Mouse (Mus musculus) ES-Bruce4 (cell line): ENCODE results near the gene Tmem218. TPM values are rescaled to one million over a fixed set of nuclear protein-coding genes. Genes with fewer than 3 reads are reported as not detected.

Source experiments
- H3K27ac ChIP-seq: 2 replicates; pipeline ENCODE4 v1.5.1; 2012; ENCODE audit warnings: low read length, inconsistent platforms; ENCODE audit not compliant: insufficient read depth
- H3K27me3 ChIP-seq: 2 replicates; pipeline ENCODE4 v1.6.1; 2012; ENCODE audit warnings: mild to moderate bottlenecking, low read length, inconsistent platforms; ENCODE audit not compliant: control insufficient read depth, poor library complexity, insufficient read depth, severe bottlenecking
- H3K36me3 ChIP-seq: 2 replicates; pipeline ENCODE4 v1.6.1; 2012; ENCODE audit warnings: inconsistent platforms, mild to moderate bottlenecking, low read length, moderate library complexity; ENCODE audit not compliant: control insufficient read depth, poor library complexity, insufficient read depth, severe bottlenecking
- H3K4me1 ChIP-seq: one replicate; pipeline ENCODE4 v1.8.1; 2011; ENCODE audit warnings: low read length; ENCODE audit not compliant: control insufficient read depth, insufficient read depth
- H3K4me3 ChIP-seq: 2 replicates; pipeline ENCODE4 v1.5.1; 2011; ENCODE audit warnings: low read depth, mild to moderate bottlenecking, low read length
- H3K9ac ChIP-seq: 2 replicates; pipeline ENCODE4 v1.6.1; 2012; ENCODE audit warnings: low read depth, mild to moderate bottlenecking, inconsistent platforms; ENCODE audit not compliant: poor library complexity, severe bottlenecking
- H3K9me3 ChIP-seq: replicated peaks from 2 replicates; pipeline ENCODE4 v1.6.1; 2012; ENCODE audit warnings: mild to moderate bottlenecking, low read length, inconsistent platforms; ENCODE audit not compliant: control insufficient read depth, poor library complexity, insufficient read depth, severe bottlenecking
- CTCF ChIP-seq: IDR thresholded peaks from one replicate; pipeline ENCODE4 v1.8.1; 2011; ENCODE audit warnings: low read depth, low read length
- EP300 ChIP-seq: IDR thresholded peaks from 2 replicates; pipeline ENCODE4 v1.6.1; 2011; ENCODE audit warnings: low read depth, low read length; ENCODE audit not compliant: insufficient read depth
- POLR2A ChIP-seq: IDR thresholded peaks from one replicate; pipeline ENCODE4 v1.8.1; 2011; ENCODE audit warnings: low read length; ENCODE audit not compliant: insufficient read depth
- polyA plus RNA-seq: library from polyadenylated mRNA; stranded (reverse); fragments of >200 nt; gene quantifications from 2 replicates; pipeline ENCODE4 v1.2.4, GENCODE M21; 2011; ENCODE audit warnings: low read depth; ENCODE audit not compliant: missing spikeins, insufficient read depth, insufficient read length

Tmem218 gene
- polyA plus RNA-seq, 1 experiment, result 3.6 TPM

GRCm38 (mm10) chr9:37248381-37248906 lies 40.4 kb downstream of the Tmem218 start:
- no peaks in the 10 kb centered on the region for H3K9me3 ChIP-seq
- no peak overlapping the region for H3K9ac ChIP-seq
- no peak overlapping the region for H3K27ac ChIP-seq

GRCm38 (mm10) chr9:37249976-37250375 lies 42.0 kb downstream of the Tmem218 start:
- Histone ChIP-seq H3K4me1 (peaks cover 8% of the 10 kb centered on the region), H3K9ac (no peak overlapping the region), H3K27me3 (no peaks in the 10 kb centered on the region), H3K36me3 (no peaks in the 10 kb centered on the region), H3K27ac (no peak overlapping the region), H3K4me3 (no peak overlapping the region), H3K9me3 (no peaks in the 10 kb centered on the region)
- TF ChIP-seq EP300 (no peak), CTCF (no peak), POLR2A (no peak)

More at GRCm38 (mm10) chr9:37248381-37248906, 40.4 kb downstream of the Tmem218 start:
- Histone ChIP-seq H3K27me3 (no peaks in the 10 kb centered on the region), H3K4me3 (no peak overlapping the region), H3K36me3 (no peaks in the 10 kb centered on the region), H3K4me1 (peaks cover 6% of the 10 kb centered on the region)
- TF ChIP-seq CTCF (no peak), POLR2A (no peak), EP300 (no peak)

DNA sequence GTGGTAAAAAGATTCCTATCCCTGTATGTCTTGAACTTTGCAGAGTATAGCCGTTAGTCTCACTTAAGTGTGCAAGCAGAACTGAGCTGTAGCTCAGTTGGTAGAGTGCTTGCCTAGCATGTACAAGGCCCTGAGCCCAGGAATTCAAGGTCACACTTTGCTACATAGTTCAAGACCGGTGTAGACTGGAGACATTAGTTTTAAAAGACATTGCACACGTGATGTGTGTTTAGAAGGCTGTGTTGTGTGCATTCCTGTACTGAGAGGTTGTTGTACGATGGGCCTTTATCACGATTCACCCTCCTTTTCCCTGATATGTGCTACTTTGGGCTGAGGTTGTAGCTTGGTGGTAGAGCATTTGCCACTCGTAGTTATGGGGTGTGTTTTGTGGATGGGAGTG lies 42.6 kb downstream of the Tmem218 start:
- H3K27ac ChIP-seq, result no peak overlapping the region

DNA sequence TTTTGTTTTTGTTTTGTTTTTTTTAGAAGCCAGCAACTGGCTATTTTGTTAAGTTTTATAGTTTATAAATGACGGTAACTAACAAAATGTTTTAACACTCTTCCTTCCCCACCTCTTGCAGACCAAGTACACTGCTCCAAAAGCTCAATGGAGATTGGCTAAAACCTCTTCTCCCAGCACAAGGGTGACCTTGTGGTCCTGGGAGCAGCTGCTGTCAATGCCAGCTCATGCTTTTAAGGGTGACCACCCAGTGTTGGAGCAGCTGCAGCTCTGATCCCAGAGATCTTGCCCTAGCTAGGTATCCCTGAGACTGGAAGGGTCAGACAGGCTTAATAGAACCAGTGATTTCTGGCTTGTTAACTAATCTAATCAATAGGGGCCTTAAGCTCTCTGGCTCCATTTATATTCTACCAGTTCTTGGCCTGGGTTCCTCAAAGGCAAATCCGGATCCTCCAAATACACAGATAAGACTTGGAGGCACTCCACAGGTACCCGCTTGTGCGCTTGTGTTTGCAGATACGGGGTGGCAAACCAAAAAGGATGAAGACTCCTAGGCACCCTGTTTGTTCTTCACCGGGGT lies 46.6 kb downstream of the Tmem218 start:
- Histone ChIP-seq H3K9me3 (no peaks in the 10 kb centered on the region), H3K4me3 (peak overlapping the region; percentile 52), H3K27ac (no peak overlapping the region), H3K9ac (peak overlapping the region; percentile 13), H3K27me3 (no peaks in the 10 kb centered on the region), H3K36me3 (no peaks in the 10 kb centered on the region), H3K4me1 (peaks cover 2% of the 10 kb centered on the region)
- no peak for TF ChIP-seq CTCF

More for the DNA sequence above, 42.6 kb downstream of the Tmem218 start:
- peaks cover 8% of the 10 kb centered on the region for H3K4me1 ChIP-seq
- H3K4me3 ChIP-seq, result no peak overlapping the region
- no peaks in the 10 kb centered on the region for H3K27me3 ChIP-seq
- TF ChIP-seq EP300 (no peak), CTCF (no peak), POLR2A (no peak)
- no peaks in the 10 kb centered on the region for H3K36me3 ChIP-seq
- no peaks in the 10 kb centered on the region for H3K9me3 ChIP-seq
- no peak overlapping the region for H3K9ac ChIP-seq

GRCm38 (mm10) chr9:37255149-37255888 lies 47.3 kb downstream of the Tmem218 start, which contains the start of gene Slc37a2:
Slc37a2 (minus strand) TSS chr9:37255738.
- Histone ChIP-seq H3K4me3 (peak within 1 kb of the TSS; percentile 52), H3K4me1 (peaks cover 2% of the 10 kb centered on the region), H3K36me3 (no peaks in the 10 kb centered on the region), H3K9ac (peak within 1 kb of the TSS; percentile 13), H3K9me3 (no peaks in the 10 kb centered on the region), H3K27ac (no peak within 1 kb of the TSS), H3K27me3 (no peaks in the 10 kb centered on the region)
- no peak for TF ChIP-seq CTCF
- TF ChIP-seq EP300, result 0 out of 2 replicates have a peak, but pooled peaks have one; percentile 10

- Histone ChIP-seq H3K9me3 (no peaks in the 10 kb centered on the region), H3K9ac (peak overlapping the region; percentile 13; the same call in 1 of the 2 replicates), H3K27me3 (no peaks in the 10 kb centered on the region), H3K4me3 (peak overlapping the region; percentile 25; the same call in 1 of the 2 replicates), H3K27ac (no peak overlapping the region), H3K4me1 (peaks cover 2% of the 10 kb centered on the region), H3K36me3 (no peaks in the 10 kb centered on the region)
- TF ChIP-seq POLR2A (no peak), CTCF (peak; percentile 25)
Measured at GRCm38 (mm10) chr9:37255889-37256225, 47.8 kb downstream of the Tmem218 start.
